Mouse (Mus musculus) brain, embryonic 14.5 days (tissue): ENCODE results near the gene Lrpprc.

Experiments used
- CTCF ChIP-seq: fragments of 200-500 bp; IDR thresholded peaks from 2 replicates; pipeline ENCODE4 v1.5.1; 2012; ENCODE audit warnings: inconsistent platforms, mild to moderate bottlenecking, moderate library complexity, borderline replicate concordance; ENCODE audit not compliant: insufficient read depth, insufficient read length; ENCODE audit errors: extremely low read depth
- POLR2A ChIP-seq: fragments of 200-500 bp; IDR thresholded peaks from 2 replicates; pipeline ENCODE4 v1.6.1; 2012; ENCODE audit warnings: mild to moderate bottlenecking, inconsistent platforms, borderline replicate concordance; ENCODE audit not compliant: poor library complexity, insufficient read depth, insufficient read length, severe bottlenecking; ENCODE audit errors: extremely low read depth

DNA sequence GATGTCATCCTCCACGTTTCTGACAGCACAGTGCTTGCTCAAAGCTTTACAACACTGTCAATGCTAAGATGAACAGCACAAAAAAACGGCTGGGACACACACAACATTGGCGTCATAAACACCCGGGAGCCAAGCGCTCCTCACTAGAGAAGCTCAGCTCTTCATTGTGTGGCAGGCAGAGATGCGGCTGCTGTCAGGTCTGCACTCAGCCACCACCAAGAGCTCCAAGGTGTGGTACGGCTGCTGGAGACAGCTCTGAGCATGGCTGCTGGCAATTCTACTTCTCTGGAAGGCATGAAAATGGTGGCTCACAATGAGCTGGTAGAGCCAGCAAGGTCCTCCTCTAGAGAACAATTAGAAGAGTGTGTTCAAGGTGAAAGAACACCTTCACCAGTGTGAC lies 81.8 kb downstream of the Lrpprc start:
- no peak for TF ChIP-seq CTCF
- no peak for TF ChIP-seq POLR2A
